Mouse (Mus musculus) liver, embryonic 14.5 days (tissue): ENCODE data around the gene Dtx4. TPM values are rescaled to one million over a fixed set of nuclear protein-coding genes. Genes with fewer than 3 reads are reported as not detected.

Source experiments
- ATAC-seq: fragments of 200-750 bp; cut with Nextera tagmentation; 2 replicates; pipeline ENCODE4 v1.8.0; 2017; ENCODE audit warnings: moderate number of reproducible peaks, mild to moderate bottlenecking, moderate library complexity; ENCODE audit not compliant: insufficient read depth
- DNase-seq, 3 experiments: peaks; one replicate each; pipeline ENCODE4 v3.0.0-alpha.2; 2012 to 2013; ENCODE audit warnings: low read depth in 3 of 3, low spot score in 3 of 3
- H3K27ac ChIP-seq: fragments of 300-500 bp; sonication (generic); 2 replicates; pipeline ENCODE4 v1.5.1; 2014; ENCODE audit warnings: moderate library complexity, mild to moderate bottlenecking, control low read depth, inconsistent platforms
- H3K27me3 ChIP-seq: fragments of 300-500 bp; sonication (generic); 2 replicates; pipeline ENCODE4 v1.6.1; 2014; ENCODE audit warnings: mild to moderate bottlenecking, low read length, moderate library complexity; ENCODE audit not compliant: control insufficient read depth, insufficient read depth
- H3K36me3 ChIP-seq: fragments of 300-500 bp; sonication (generic); replicated peaks from 2 replicates; pipeline ENCODE4 v1.6.1; 2014; ENCODE audit warnings: low read depth; ENCODE audit not compliant: control insufficient read depth, insufficient read depth
- H3K4me1 ChIP-seq, 2 experiments: fragments of 200-500 bp in 1 of 2; fragments of 300-500 bp in 1 of 2; sonication (generic) in 1 of 2; replicated peaks; 2 replicates each; pipeline ENCODE4 v1.6.1; 2012 to 2014; ENCODE audit warnings: antibody characterized with exemption in 1 of 2, inconsistent platforms in 1 of 2, low read length in 1 of 2; ENCODE audit not compliant: control insufficient read depth in 2 of 2, insufficient read depth in 2 of 2
- H3K4me2 ChIP-seq: fragments of 300-500 bp; sonication (generic); 2 replicates; pipeline ENCODE4 v1.6.1; 2014; ENCODE audit warnings: low read depth, mild to moderate bottlenecking, control low read depth, moderate library complexity
- H3K4me3 ChIP-seq, 2 experiments: fragments of 200-500 bp in 1 of 2; fragments of 300-500 bp in 1 of 2; sonication (generic) in 1 of 2; 2 replicates each; pipeline ENCODE4 v1.5.1; 2012 to 2014; ENCODE audit warnings: low read depth in 2 of 2, low read length in 2 of 2, mild to moderate bottlenecking in 2 of 2, control low read depth in 1 of 2, inconsistent platforms in 1 of 2, moderate library complexity in 1 of 2; ENCODE audit not compliant: insufficient read depth in 1 of 2
- H3K9ac ChIP-seq: fragments of 300-500 bp; sonication (generic); replicated peaks from 2 replicates; pipeline ENCODE4 v1.6.1; 2014; ENCODE audit warnings: mild to moderate bottlenecking, control low read depth, moderate library complexity
- H3K9me3 ChIP-seq: fragments of 300-500 bp; sonication (generic); 2 replicates; pipeline ENCODE4 v1.6.1; 2016; ENCODE audit warnings: low read length, mixed read lengths; ENCODE audit not compliant: control insufficient read depth
- CTCF ChIP-seq: IDR thresholded peaks from 2 replicates; pipeline ENCODE4 v1.5.1; 2016; ENCODE audit warnings: antibody characterized with exemption, low read depth, control low read depth
- EP300 ChIP-seq: IDR thresholded peaks from 2 replicates; pipeline ENCODE4 v1.6.1; 2016; ENCODE audit warnings: antibody characterized with exemption, low read depth
- WGBS: fragments of 180-500 bp; shearing (Covaris S2); extraction: QIAGEN DNeasy Blood & Tissue Kit; methylation state at CpG from one replicate; pipeline ENCODE4 v1.1.7; 2014; ENCODE audit not compliant: insufficient replicate concordance; 5-methylcytosine and 5-hydroxymethylcytosine counted together
- polyA plus RNA-seq, 2 experiments: library from polyadenylated mRNA; depleted of rRNA in 1 of 2; stranded (reverse) in 1 of 2; unstranded in 1 of 2; fragments of >200 nt; fragmentation: Nextera tagmentation in 1 of 2; extraction: Ambion mirVana in 1 of 2; gene quantifications; 2 replicates each; pipeline versions ENCODE4 v1.2.1 to v1.2.3; 2012 to 2014

The Dtx4 gene
- polyA plus RNA-seq, 2 experiments = 1.5 to 1.6 TPM

GRCm38 (mm10) chr19:12517671-12518540 is 16.7 kb upstream of the Dtx4 start:
- DNase-seq = peak; percentile 9 to 26 (median 22)
- H3K4me2 ChIP-seq = peak overlapping the region; percentile 64
- TF ChIP-seq EP300 = no peak
- TF ChIP-seq CTCF = peak; percentile 59

GRCm38 (mm10) chr19:12514621-12515020 is 13.4 kb upstream of the Dtx4 start:
- H3K36me3 ChIP-seq = no peaks in the 10 kb centered on the region
- no peak for DNase-seq
- no peak overlapping the region for H3K4me3 ChIP-seq
- no peaks in the 10 kb centered on the region for H3K9me3 ChIP-seq
- no peak overlapping the region for H3K4me2 ChIP-seq
- no peak for ATAC-seq
- H3K27me3 ChIP-seq = no peaks in the 10 kb centered on the region
- H3K4me1 ChIP-seq = 0 out of 4 replicates have a peak, but pooled peaks cover 0 to 2% of the 10 kb centered on the region in 2 experiments
- no peak overlapping the region for H3K9ac ChIP-seq
- TF ChIP-seq CTCF = no peak
- no peak for TF ChIP-seq EP300
- H3K27ac ChIP-seq = no peak overlapping the region

More at GRCm38 (mm10) chr19:12517671-12518540, 16.7 kb upstream of the Dtx4 start:
- H3K9ac ChIP-seq = 0 out of 2 replicates have a peak overlapping the region, but pooled peaks have one; percentile 23
- H3K27ac ChIP-seq = no peak overlapping the region
- no peaks in the 10 kb centered on the region for H3K36me3 ChIP-seq
- peak overlapping the region; percentile 43 to 79 for H3K4me3 ChIP-seq
- ATAC-seq = no peak
- no peaks in the 10 kb centered on the region for H3K9me3 ChIP-seq
- no peaks in the 10 kb centered on the region for H3K27me3 ChIP-seq
- H3K4me1 ChIP-seq = 0 out of 4 replicates have a peak, but pooled peaks cover 0 to 2% of the 10 kb centered on the region in 2 experiments
- 3% methylated on average over 16 of the region's 16 CpGs for WGBS

GRCm38 (mm10) chr19:12502756-12503155 is 1.5 kb upstream of the Dtx4 start:
- Histone ChIP-seq H3K36me3 (no peaks in the 10 kb centered on the region), H3K9me3 (no peaks in the 10 kb centered on the region), H3K27me3 (peaks cover 11% of the 10 kb centered on the region), H3K27ac (no peak overlapping the region), H3K4me1 (no peaks in the 10 kb centered on the region; a peak in 1 of 4 replicates), H3K4me3 (no peak overlapping the region), H3K4me2 (no peak overlapping the region), H3K9ac (no peak overlapping the region)
- ATAC-seq (no peak), DNase-seq (no peak)
- TF ChIP-seq CTCF (no peak), EP300 (no peak)
- WGBS = 51% methylated on average over 7 of the region's 7 CpGs

DNA sequence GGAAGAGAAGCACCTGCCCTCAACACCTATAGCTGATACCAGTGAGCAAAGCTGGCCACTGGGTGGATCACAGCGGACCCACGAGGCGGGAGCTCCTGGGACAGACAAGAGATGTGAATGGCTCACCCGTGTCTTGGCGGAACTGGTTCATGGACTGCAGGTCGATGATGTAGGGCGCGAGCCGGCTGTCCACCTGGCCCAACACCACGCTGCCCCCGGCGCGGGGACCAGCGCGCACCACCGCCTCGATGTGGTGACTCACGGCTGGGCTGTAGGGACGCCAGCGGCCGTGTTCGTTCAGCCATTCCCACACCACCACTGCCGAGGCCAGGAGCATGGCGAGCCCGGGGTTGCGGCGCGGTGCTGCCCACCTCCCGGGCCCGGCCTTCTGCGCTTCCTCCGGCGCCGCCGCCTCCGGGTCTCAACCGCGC is 358 bp downstream of the Dtx4 start:
- Histone ChIP-seq H3K36me3 (no peaks in the 10 kb centered on the region), H3K4me1 (no peaks in the 10 kb centered on the region; a peak in 1 of 4 replicates), H3K27ac (no peak overlapping the region), H3K9me3 (no peaks in the 10 kb centered on the region), H3K9ac (no peak overlapping the region), H3K27me3 (peaks cover 11% of the 10 kb centered on the region), H3K4me3 (peak overlapping the region; percentile 53 to 65), H3K4me2 (peak overlapping the region; percentile 56)
- WGBS = 3% methylated on average over 36 of the region's 38 CpGs
- no peak for TF ChIP-seq EP300
- TF ChIP-seq CTCF = no peak
- no peak for DNase-seq
- ATAC-seq = peak; percentile 17; the same call in 1 of the 2 replicates

GRCm38 (mm10) chr19:12500124-12500523 is 1.1 kb downstream of the Dtx4 start:
- H3K27ac ChIP-seq = no peak overlapping the region
- no peaks in the 10 kb centered on the region for H3K36me3 ChIP-seq
- H3K9ac ChIP-seq = no peak overlapping the region
- WGBS = 33% methylated on average over 3 of the region's 3 CpGs
- TF ChIP-seq EP300 (no peak), CTCF (no peak)
- H3K4me3 ChIP-seq = peak overlapping the region in 1 of 2 experiments; percentile 7; a peak in 1 of 4 replicates
- peaks cover 11% of the 10 kb centered on the region for H3K27me3 ChIP-seq
- no peak for DNase-seq
- no peak for ATAC-seq
- no peaks in the 10 kb centered on the region for H3K9me3 ChIP-seq
- peak overlapping the region; percentile 56 for H3K4me2 ChIP-seq
- H3K4me1 ChIP-seq = no peaks in the 10 kb centered on the region; a peak in 1 of 4 replicates
